Mouse (Mus musculus): ENCODE data around the gene Gm45716.

The Gm45716 gene

DNA sequence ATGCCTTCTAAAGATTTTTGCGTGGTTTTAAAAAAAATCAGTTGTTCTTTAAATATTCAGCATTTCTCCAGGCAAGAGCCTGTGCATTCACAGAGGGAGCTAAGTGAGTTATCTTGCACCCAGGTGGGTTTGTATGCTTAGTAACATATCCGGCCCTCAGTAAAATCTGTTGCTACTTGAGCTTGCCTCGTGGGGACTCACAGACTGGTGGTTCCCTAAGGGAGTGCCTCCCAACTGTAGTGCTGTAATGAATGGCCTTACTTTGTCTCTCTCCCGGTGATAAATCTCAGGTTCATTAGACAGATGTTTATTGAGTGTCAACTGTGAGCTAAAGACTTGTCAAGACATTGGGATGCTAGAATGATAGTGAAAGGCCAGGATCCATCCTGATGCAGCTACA lies 97.1 kb downstream of the Gm45716 start:
- no peak for DNase-seq

DNA sequence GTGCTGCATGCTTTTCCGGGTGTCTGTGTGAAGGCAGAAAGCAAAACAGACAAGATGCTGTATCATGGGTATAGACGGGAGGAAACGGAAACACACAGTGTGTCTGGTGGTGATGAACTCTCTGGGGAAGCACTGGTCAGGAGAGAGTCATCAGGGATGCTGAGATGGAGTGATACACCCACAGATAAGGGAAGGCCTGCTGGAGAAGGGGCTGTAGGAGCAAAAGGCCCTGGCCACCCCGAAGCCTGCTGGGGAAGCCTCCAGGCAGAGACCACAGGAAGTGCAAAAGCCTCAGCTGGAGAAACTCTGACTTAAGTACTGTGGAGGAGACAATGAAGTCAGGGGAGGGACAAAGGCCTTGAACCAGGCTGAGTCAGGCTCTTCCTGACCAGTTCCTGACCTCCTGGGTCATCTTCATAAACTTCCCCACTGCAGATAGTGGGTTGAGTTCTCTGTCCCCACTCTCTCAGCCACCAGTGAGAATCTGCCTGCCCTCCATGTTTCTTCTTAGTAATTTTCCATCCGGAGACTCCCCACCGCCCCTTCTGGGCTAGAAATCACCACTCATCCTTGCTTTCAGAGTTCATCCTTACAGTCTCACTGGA lies 99.2 kb downstream of the Gm45716 start:
- no peak for DNase-seq

DNA sequence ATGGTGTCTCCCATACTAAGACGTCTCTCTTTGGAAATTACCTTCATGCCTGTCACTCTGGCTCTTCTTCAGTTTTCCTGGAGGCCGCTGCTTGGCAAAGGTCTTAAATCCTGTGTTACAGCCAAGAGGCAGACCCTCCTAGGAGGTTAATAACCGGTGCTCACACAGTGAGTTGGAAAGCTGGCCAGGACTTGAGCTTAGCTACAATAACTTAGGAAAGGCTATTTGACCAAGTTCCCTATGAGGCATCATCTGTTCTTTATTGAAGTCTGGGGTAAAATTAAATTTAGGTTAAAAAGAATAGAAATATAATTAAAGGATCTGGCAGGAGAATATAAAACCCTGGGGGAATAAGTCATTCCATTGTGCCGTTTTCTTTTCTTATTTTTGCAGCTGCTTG lies 103.7 kb downstream of the Gm45716 start:
- DNase-seq = no peak

DNA sequence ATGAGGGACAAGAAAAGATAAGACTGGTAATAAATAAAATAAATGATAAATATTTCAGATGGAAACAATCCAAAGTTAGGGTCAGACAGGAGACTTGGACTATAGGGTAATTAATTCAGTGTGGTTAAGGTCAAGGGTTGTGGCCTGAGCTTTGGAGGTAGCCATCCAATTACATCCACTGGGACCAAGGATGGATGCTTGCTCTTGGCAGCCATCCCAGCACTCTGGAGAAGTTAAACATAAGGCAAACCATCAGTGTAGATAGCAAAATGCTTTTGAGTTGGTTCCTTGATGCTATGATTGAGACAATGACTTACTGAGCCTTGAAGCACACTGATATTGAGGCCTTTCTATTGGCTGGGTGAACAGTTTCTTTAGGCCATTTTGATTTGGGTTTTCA lies 105.3 kb downstream of the Gm45716 start:
- DNase-seq = no peak

DNA sequence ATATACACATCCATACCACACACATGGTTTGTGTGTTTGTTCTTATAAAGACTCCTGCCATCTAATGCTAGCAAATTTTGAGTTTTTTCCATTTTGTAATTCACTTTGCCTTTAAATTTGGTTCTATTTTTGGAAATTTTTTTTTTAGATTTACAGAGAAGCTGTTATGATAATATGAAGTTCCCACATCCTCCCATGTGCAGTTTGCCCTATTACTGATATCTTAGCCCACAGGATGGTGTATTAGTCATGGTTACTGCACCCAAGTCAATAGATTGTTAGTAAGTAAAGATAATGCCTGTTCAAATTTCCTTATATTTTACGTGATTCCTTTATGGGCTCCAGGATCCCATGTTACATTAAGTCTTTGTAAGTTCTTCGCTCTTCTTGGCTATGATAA lies 107.1 kb downstream of the Gm45716 start:
- no peak for DNase-seq
